Mouse (Mus musculus) kidney, adult 2 months (tissue): ENCODE measurements around the gene Nkain1. TPM values are rescaled to one million over a fixed set of nuclear protein-coding genes. Genes with fewer than 3 reads are reported as not detected.

ENCODE experiments used
- DNase-seq: peaks from one replicate; pipeline ENCODE4 v3.0.0; 2021
- H3K27ac ChIP-seq: fragments of 200-500 bp; 2 replicates; pipeline ENCODE4 v1.5.1; 2012; ENCODE audit warnings: low read depth, low read length, control low read depth, inconsistent platforms; ENCODE audit not compliant: insufficient read depth
- H3K27me3 ChIP-seq: fragments of 200-500 bp; replicated peaks from 2 replicates; pipeline ENCODE4 v1.6.1; 2012; ENCODE audit warnings: mild to moderate bottlenecking, moderate library complexity, low read length, inconsistent platforms; ENCODE audit not compliant: control insufficient read depth, insufficient read depth
- H3K36me3 ChIP-seq: fragments of 200-500 bp; 2 replicates; pipeline ENCODE4 v1.6.1; 2012; ENCODE audit warnings: mild to moderate bottlenecking, moderate library complexity, low read length, inconsistent platforms; ENCODE audit not compliant: control insufficient read depth, insufficient read depth
- H3K4me1 ChIP-seq: fragments of 200-500 bp; 2 replicates; pipeline ENCODE4 v1.6.1; 2011; ENCODE audit warnings: low read length; ENCODE audit not compliant: control insufficient read depth, insufficient read depth
- H3K4me3 ChIP-seq: fragments of 200-500 bp; 2 replicates; pipeline ENCODE4 v1.5.1; 2011; ENCODE audit warnings: mild to moderate bottlenecking, low read depth, low read length, control low read depth; ENCODE audit not compliant: insufficient read depth
- CTCF ChIP-seq: fragments of 200-500 bp; conservative IDR thresholded peaks from 2 replicates; pipeline ENCODE4 v1.5.1; 2011; ENCODE audit warnings: low read depth, mild to moderate bottlenecking, control low read depth, low read length, moderate library complexity, mixed read lengths; ENCODE audit not compliant: insufficient read depth, insufficient read length
- POLR2A ChIP-seq: fragments of 200-500 bp; IDR thresholded peaks from one replicate; pipeline ENCODE4 v1.6.1; 2011; ENCODE audit warnings: low read depth, low read length, control low read depth
- WGBS: fragments of 180-500 bp; shearing (Covaris S2); methylation state at CpG from one replicate; pipeline ENCODE4 v1.1.7; 2018; 5-methylcytosine and 5-hydroxymethylcytosine counted together
- polyA plus RNA-seq: library from polyadenylated mRNA; depleted of rRNA; stranded (reverse); fragments of >200 nt; gene quantifications from 2 replicates; pipeline ENCODE4 v1.2.3, GENCODE M21; 2012; rRNA removed

Nkain1 gene
- 25.7 and 29.3 TPM in 2 replicates for polyA plus RNA-seq

GRCm38 (mm10) chr4:130574048-130574413, at the start of gene Nkain1:
Nkain1 (minus strand) TSS chr4:130574173.
- H3K36me3 ChIP-seq = no peaks in the 10 kb centered on the region
- H3K4me3 ChIP-seq = peak within 1 kb of the TSS; percentile 33
- no peaks in the 10 kb centered on the region for H3K27me3 ChIP-seq
- peaks cover 6% of the 10 kb centered on the region; the same call in 1 of the 2 replicates for H3K4me1 ChIP-seq
- WGBS = 1% methylated on average over 31 of the region's 41 CpGs
- no peak within 1 kb of the TSS for H3K27ac ChIP-seq
- TF ChIP-seq POLR2A (no peak), CTCF (no peak)
- peak; percentile 41 for DNase-seq

DNA sequence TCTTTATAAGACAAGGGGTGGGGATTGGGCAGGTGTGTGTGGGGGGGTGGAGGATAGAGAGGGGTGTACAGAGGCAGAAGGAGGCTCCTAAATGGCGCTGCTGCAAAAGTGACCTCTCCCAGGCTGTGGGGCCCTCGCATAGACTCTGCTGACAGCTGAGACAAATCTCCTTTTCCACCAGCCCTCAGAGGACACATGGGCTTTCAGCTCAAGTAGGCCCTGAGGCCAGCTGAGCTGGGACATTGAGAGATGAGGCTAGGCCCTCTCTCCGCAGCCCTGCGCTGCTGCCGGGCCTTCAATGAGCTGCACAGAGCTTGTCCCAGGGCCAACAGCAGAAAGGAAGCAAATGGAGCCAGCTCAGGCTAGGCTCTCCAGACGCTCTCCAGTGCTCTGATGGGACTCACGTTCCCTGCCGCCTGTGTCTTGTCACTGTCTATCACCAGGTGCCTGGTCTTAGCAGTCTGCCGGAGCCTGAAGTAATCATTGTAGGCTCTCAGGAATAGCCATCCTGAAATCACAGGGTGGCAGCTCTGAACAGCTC, 4.8 kb upstream of the Nkain1 start:
- DNase-seq = no peak
- TF ChIP-seq CTCF (no peak), POLR2A (no peak)
- Histone ChIP-seq H3K27me3 (no peaks in the 10 kb centered on the region), H3K4me1 (no peaks in the 10 kb centered on the region), H3K4me3 (no peak overlapping the region), H3K36me3 (no peaks in the 10 kb centered on the region), H3K27ac (no peak overlapping the region)
- 78% methylated on average over 9 of the region's 9 CpGs for WGBS

GRCm38 (mm10) chr4:130577081-130577480, 3.1 kb upstream of the Nkain1 start:
- Histone ChIP-seq H3K4me3 (no peak overlapping the region), H3K36me3 (no peaks in the 10 kb centered on the region), H3K27me3 (no peaks in the 10 kb centered on the region), H3K4me1 (peaks cover 3% of the 10 kb centered on the region; the same call in 1 of the 2 replicates), H3K27ac (no peak overlapping the region)
- TF ChIP-seq CTCF (no peak), POLR2A (no peak)
- WGBS = 76% methylated on average over 6 of the region's 6 CpGs
- DNase-seq = no peak

DNA sequence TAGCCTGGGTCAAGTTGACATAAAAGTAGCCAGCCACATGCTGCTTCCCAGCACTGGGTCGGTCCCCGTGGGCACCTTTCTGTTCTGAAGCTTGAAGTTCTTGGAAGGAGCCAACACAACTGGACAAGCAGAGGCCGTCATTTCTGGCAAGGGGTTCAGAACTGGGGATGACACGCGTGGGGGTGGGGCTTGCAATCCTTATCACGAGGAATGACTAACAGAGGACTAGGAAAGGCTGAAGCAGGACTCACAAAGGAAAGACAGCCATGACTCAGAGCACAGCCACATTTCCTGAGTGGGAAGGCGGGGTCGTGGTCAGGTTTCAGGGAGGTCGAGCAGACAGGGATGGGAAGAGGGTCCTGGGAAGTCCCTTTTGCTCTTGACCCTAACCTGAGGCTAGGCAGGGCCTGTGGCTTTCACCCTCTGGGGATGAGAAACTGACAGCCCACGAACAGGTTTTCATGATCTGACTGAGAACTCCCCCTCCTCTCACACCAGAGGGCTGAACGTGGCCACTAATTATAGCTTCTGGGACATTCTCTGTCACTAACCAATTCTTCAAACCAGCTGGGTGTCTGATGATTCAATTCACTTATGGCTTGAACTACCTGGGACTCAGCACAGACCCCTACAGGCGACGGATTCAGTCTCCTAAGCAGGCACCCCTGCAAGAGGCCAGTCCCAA, 2.4 kb upstream of the Nkain1 start:
- Histone ChIP-seq H3K4me1 (peaks cover 6% of the 10 kb centered on the region; the same call in 1 of the 2 replicates), H3K4me3 (no peak overlapping the region), H3K27ac (no peak overlapping the region), H3K36me3 (no peaks in the 10 kb centered on the region), H3K27me3 (no peaks in the 10 kb centered on the region)
- DNase-seq = no peak
- WGBS = 67% methylated on average over 13 of the region's 13 CpGs
- no peak for TF ChIP-seq CTCF
- no peak for TF ChIP-seq POLR2A

DNA sequence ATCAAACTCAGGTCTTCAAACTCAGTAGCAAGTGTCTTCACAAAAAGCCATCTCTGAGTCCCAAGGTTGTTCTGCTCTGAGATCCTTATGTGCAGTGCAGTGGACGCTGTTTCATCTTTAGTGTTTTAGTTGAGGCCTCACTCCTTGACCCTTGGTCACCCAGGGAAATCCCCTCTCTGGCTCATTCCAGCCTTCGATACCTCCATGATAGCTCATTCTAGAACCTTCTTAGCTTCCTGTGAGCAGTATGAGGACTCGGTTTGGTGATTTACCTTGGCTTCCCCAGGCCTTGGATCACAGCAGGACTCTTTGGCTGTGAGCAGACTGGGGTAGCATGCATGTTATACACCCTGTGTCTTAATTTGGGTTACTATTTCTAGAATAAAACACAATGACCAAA, 1.6 kb upstream of the Nkain1 start:
- DNase-seq = no peak
- no peaks in the 10 kb centered on the region for H3K36me3 ChIP-seq
- no peaks in the 10 kb centered on the region for H3K27me3 ChIP-seq
- no peak for TF ChIP-seq CTCF
- no peak for TF ChIP-seq POLR2A
- no peak overlapping the region for H3K4me3 ChIP-seq
- 88% methylated on average over 3 of the region's 3 CpGs for WGBS
- peaks cover 6% of the 10 kb centered on the region; the same call in 1 of the 2 replicates for H3K4me1 ChIP-seq
- no peak overlapping the region for H3K27ac ChIP-seq

DNA sequence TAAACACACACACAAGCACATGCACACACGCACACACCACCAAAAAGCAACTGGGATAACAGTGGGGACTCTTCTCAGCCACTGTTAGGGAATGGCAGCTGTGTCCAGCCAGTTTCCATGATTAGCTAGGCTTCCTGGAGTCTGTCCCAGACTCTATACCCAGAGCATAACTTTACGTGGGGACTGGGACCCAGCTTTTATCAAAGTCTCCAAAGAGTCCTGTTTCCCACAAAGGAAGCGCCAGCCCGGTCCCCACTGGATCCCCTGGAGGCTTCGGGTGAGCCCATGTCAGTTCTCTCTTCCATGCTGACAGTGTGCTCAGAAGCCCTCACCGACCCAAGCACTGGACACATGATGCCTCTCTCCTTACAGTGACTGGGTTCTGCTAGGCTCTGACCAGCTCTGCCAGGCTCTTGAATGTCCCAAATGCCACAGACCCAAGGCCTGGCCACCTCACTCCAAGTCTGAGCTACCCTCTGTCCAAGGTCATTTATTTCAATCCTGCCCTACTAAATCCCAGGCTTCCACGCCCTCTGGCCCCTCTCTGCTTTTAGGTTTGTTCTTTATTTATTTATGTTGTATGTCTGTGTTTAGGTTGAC, 988 bp upstream of the Nkain1 start:
- no peak overlapping the region for H3K27ac ChIP-seq
- TF ChIP-seq CTCF (no peak), POLR2A (no peak)
- H3K27me3 ChIP-seq = no peaks in the 10 kb centered on the region
- peaks cover 6% of the 10 kb centered on the region; the same call in 1 of the 2 replicates for H3K4me1 ChIP-seq
- H3K4me3 ChIP-seq = no peak overlapping the region
- DNase-seq = no peak
- no peaks in the 10 kb centered on the region for H3K36me3 ChIP-seq
- WGBS = 91% methylated on average over 7 of the region's 7 CpGs
